Mouse (Mus musculus) gastrocnemius, adult 18-20 months (tissue): ENCODE results near the gene Letm1. TPM values are rescaled to one million over a fixed set of nuclear protein-coding genes. Genes with fewer than 3 reads are reported as not detected.

ENCODE experiments used
- DNase-seq: peaks from one replicate; pipeline ENCODE4 v3.0.0; 2021; ENCODE audit warnings: low spot score
- long read RNA-seq, 2 experiments: library from polyadenylated mRNA; stranded (forward); transcript quantifications; one replicate each; pipeline ENCODE4 v2.0.0; 2021
- total RNA-seq, 2 experiments: library from RNA; stranded (reverse); gene quantifications; 2 replicates each; pipeline ENCODE4 v1.2.3; 2021

Gene Letm1
- total RNA-seq, result 10 to 100 TPM; 71.4 to 74.5 TPM
- long read RNA-seq, experiment 1, full-length matches to known transcripts, result 130 of 150 reads
- long read RNA-seq, experiment 1, partial matches to known transcripts, result 10 of 150 reads
- long read RNA-seq, experiment 1, other reads (novel, unspliced or antisense), result 10 of 150 reads
- long read RNA-seq, experiment 2, full-length matches to known transcripts, result 76 of 90 reads
- long read RNA-seq, experiment 2, partial matches to known transcripts, result 6 of 90 reads
- long read RNA-seq, experiment 2, other reads (novel, unspliced or antisense), result 8 of 90 reads

GRCm38 (mm10) chr5:33782345-33782998, at the start of gene Letm1:
Gene Letm1, minus strand, starts transcription at chr5:33782817.
- DNase-seq, result peak; percentile 95

- DNase-seq, result no peak
These were observed 48.2 kb upstream of the Letm1 start for GRCm38 (mm10) chr5:33830832-33831231.

GRCm38 (mm10) chr5:33829958-33830357, 47.3 kb upstream of the Letm1 start:
- DNase-seq, result no peak

- DNase-seq, result no peak
These were observed 45.5 kb upstream of the Letm1 start for GRCm38 (mm10) chr5:33828107-33828506.

GRCm38 (mm10) chr5:33826001-33826400, 43.4 kb upstream of the Letm1 start:
- DNase-seq, result no peak

GRCm38 (mm10) chr5:33822456-33822855, 39.8 kb upstream of the Letm1 start:
- no peak for DNase-seq

GRCm38 (mm10) chr5:33821901-33822427, 39.3 kb upstream of the Letm1 start:
- DNase-seq, result no peak

- DNase-seq, result peak; percentile 25
These were observed 38.4 kb upstream of the Letm1 start for GRCm38 (mm10) chr5:33820733-33821621.

- DNase-seq, result peak; percentile 83
These were observed 37.5 kb upstream of the Letm1 start, which contains the start of gene Nsd2 for GRCm38 (mm10) chr5:33819876-33820732. Gene Nsd2, plus strand, starts transcription at chr5:33820725.

- DNase-seq, result peak; percentile 2
These were observed 36.7 kb upstream of the Letm1 start for GRCm38 (mm10) chr5:33819141-33819875.

- DNase-seq, result no peak
These were observed 35.5 kb upstream of the Letm1 start for GRCm38 (mm10) chr5:33818104-33818503.

- no peak for DNase-seq
These were observed 33.5 kb upstream of the Letm1 start for GRCm38 (mm10) chr5:33816008-33816725.

GRCm38 (mm10) chr5:33811519-33811918, 28.9 kb upstream of the Letm1 start:
- DNase-seq, result no peak

GRCm38 (mm10) chr5:33803337-33803736, 20.7 kb upstream of the Letm1 start:
- no peak for DNase-seq

GRCm38 (mm10) chr5:33791912-33792643, 9.5 kb upstream of the Letm1 start:
- no peak for DNase-seq

- no peak for DNase-seq
These were observed 378 bp upstream of the Letm1 start for GRCm38 (mm10) chr5:33782999-33783390.

GRCm38 (mm10) chr5:33781964-33782344, 663 bp downstream of the Letm1 start:
- no peak for DNase-seq

GRCm38 (mm10) chr5:33777195-33777594, 5.4 kb downstream of the Letm1 start:
- no peak for DNase-seq

- no peak for DNase-seq
These were observed 39.1 kb downstream of the Letm1 start for GRCm38 (mm10) chr5:33743481-33743880.
